Mouse (Mus musculus) midbrain, embryonic 15.5 days (tissue): Measurements from ENCODE around the gene Nos2. TPM values are rescaled to one million over a fixed set of nuclear protein-coding genes. Genes with fewer than 3 reads are reported as not detected.
"Not testable (repeated sequence)": the region's sequence is repeated elsewhere in the genome, so short reads cannot be mapped to it uniquely, and the experiment has no call there.

Experiments
- ATAC-seq: fragments of 200-750 bp; cut with Nextera tagmentation; replicated peaks from 2 replicates; pipeline ENCODE4 v1.8.0; 2017; ENCODE audit warnings: moderate TSS enrichment
- H3K27ac ChIP-seq: fragments of 300-500 bp; sonication (generic); 2 replicates; pipeline ENCODE4 v1.5.1; 2015; ENCODE audit warnings: mild to moderate bottlenecking, inconsistent platforms
- H3K27me3 ChIP-seq: fragments of 300-500 bp; sonication (generic); replicated peaks from 2 replicates; pipeline ENCODE4 v1.6.1; 2015; ENCODE audit warnings: inconsistent platforms
- H3K36me3 ChIP-seq: fragments of 300-500 bp; sonication (generic); replicated peaks from 2 replicates; pipeline ENCODE4 v1.6.1; 2015; ENCODE audit warnings: inconsistent platforms
- H3K4me1 ChIP-seq: fragments of 300-500 bp; sonication (generic); 2 replicates; pipeline ENCODE4 v1.6.1; 2015; ENCODE audit warnings: inconsistent platforms
- H3K4me2 ChIP-seq: fragments of 300-500 bp; sonication (generic); 2 replicates; pipeline ENCODE4 v1.6.1; 2015; ENCODE audit warnings: inconsistent platforms, mild to moderate bottlenecking, moderate library complexity
- H3K4me3 ChIP-seq: fragments of 300-500 bp; sonication (generic); 2 replicates; pipeline ENCODE4 v1.5.1; 2015; ENCODE audit warnings: mild to moderate bottlenecking, inconsistent platforms
- H3K9ac ChIP-seq: fragments of 300-500 bp; sonication (generic); 2 replicates; pipeline ENCODE4 v1.6.1; 2015; ENCODE audit warnings: mild to moderate bottlenecking, inconsistent platforms
- H3K9me3 ChIP-seq: fragments of 300-500 bp; sonication (generic); 2 replicates; pipeline ENCODE4 v1.6.1; 2016; ENCODE audit warnings: inconsistent platforms
- WGBS: fragments of 180-500 bp; shearing (Covaris S2); methylation state at CpG from one replicate; pipeline ENCODE4 v1.1.7; 2015; ENCODE audit warnings: mixed read lengths; 5-methylcytosine and 5-hydroxymethylcytosine counted together
- polyA plus RNA-seq: library from polyadenylated mRNA; unstranded; fragments of >200 nt; fragmentation: Nextera tagmentation; extraction: Ambion mirVana; gene quantifications from 2 replicates; pipeline ENCODE4 v1.2.1, GENCODE M21; 2015

The Nos2 gene
- polyA plus RNA-seq, 1 experiment from 2014 or later, result 1.6 TPM

DNA sequence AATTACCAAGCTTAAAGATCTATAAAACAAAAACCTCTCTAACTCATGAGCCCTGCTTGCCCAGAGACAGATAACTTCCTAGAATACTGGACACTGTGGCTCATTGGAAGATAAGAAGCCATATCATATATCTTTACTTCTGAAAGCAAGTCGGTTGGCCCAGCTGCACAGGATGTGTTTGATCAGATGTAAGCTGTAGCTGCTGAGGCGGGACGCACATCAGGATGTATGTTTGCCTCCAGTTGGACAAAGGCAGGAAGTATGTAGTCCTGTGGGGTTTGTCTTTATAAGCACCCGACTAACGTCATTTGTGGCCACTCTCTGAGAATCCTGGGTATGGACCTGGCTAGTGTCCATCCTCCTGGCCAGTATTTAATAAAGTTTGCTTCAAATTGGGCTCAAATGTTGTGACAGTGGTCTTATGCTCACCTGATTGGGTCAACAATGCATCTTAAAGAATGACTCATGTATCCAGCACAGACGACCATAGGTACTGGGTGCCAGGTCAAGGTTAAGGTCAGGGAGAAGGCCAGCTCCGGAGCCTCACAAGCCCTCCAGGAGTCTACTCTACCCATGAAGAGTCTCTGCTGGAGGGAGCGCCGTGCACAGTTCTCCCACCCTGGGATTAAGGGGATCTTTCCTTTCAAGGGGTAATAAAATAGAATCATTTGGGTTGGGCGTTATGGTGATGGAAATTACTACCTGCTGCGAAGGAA is 82.6 kb downstream of the Nos2 start:
- Histone ChIP-seq H3K9me3 (no peaks in the 10 kb centered on the region), H3K27ac (no peak overlapping the region)
- ATAC-seq, result no peak

DNA sequence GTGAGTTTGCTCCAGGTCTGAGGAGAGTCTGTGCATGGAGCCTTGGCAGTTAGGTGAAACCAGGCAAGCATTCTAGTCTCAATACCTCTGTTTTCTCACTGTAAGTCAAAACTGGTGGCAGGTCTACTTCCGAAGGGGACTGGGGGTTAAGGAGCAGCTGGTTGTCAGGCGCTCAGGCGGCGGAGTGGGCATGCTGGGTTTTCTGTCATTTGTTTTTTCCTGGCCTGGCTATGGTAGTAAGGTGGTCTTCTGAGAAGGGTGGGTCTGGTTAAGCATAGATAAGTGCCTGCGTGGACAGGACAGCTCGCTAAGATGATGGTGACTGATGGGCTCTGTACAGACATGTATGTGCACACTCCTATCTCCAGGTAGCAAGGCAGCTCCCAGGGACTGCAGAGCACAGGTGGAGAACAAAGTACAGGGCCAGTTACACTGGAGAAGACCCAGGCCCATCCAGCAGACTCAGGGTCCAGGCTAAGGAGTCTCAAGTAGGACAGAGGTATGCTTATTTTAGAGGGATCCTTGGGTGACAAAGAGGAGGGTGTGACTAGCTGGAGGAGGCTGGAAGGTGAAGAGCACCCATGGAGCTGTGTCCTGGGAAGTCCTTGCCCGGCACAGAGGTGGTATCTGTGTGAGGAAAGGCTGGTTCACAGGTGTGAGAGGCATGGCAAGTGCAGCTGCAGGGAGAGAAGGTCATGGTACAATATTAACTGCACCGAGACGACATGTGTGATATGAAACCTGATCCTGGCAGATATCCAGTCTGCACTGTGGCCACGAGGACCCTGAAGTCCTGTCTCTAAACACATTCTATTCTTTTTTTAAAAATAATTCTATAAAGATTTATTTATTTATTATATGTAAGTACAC is 83.4 kb downstream of the Nos2 start:
- no peaks in the 10 kb centered on the region for H3K36me3 ChIP-seq
- WGBS, result 95% methylated on average over 10 of the region's 10 CpGs
- H3K4me1 ChIP-seq, result no peaks in the 10 kb centered on the region
- H3K9ac ChIP-seq, result no peak overlapping the region
- no peak overlapping the region for H3K4me2 ChIP-seq
- ATAC-seq, result no peak
- no peak overlapping the region for H3K4me3 ChIP-seq
- no peaks in the 10 kb centered on the region for H3K9me3 ChIP-seq
- no peaks in the 10 kb centered on the region for H3K27me3 ChIP-seq
- no peak overlapping the region for H3K27ac ChIP-seq

More for the DNA sequence above, 82.6 kb downstream of the Nos2 start:
- Histone ChIP-seq H3K4me3 (no peak overlapping the region), H3K9ac (no peak overlapping the region), H3K36me3 (no peaks in the 10 kb centered on the region), H3K4me2 (no peak overlapping the region), H3K27me3 (no peaks in the 10 kb centered on the region), H3K4me1 (no peaks in the 10 kb centered on the region)
- 81% methylated on average over 11 of the region's 11 CpGs for WGBS

DNA sequence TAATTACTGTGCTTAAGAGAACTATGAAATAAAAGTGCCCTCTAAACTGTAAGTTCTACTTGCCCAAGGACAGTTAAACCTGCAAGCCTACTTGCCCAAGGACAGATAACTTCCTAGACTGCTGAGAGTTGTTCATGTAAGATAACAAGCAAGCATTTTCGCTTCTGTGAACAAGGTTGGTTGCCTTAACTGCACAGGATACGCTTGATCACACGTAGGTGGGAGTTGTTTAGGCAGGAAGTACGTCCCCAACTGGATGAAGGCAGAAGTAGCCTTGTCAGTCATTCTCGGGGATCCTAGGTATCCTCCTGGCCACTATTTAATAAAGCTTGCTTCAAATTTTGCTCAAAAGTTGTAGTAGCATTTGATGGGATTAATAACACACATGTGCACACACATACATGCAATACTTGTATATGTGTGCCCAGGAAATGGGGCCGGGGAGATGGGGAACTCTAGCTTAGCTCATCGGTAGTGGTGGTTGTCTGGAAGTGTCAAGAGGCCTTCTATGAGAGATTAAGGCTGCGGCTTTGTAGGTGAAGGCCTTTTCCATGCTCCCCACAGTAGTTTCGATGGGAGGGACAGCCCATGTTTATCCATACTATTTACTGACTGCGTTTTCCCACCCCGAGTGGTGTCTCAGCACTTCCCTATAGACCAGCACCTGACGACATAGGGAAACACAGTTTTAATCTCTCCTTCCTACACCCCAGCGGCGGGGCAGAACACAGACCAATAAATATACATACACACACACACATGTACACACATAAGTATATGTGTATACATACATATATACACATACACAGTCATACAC is 85.2 kb downstream of the Nos2 start:
- H3K9ac ChIP-seq, result no peak overlapping the region
- 88% methylated on average over 14 of the region's 14 CpGs for WGBS
- no peak for ATAC-seq
- H3K9me3 ChIP-seq, result no peaks in the 10 kb centered on the region
- no peaks in the 10 kb centered on the region for H3K27me3 ChIP-seq
- H3K4me3 ChIP-seq, result no peak overlapping the region
- H3K4me1 ChIP-seq, result no peaks in the 10 kb centered on the region
- H3K36me3 ChIP-seq, result no peaks in the 10 kb centered on the region
- no peak overlapping the region for H3K4me2 ChIP-seq
- no peak overlapping the region for H3K27ac ChIP-seq

DNA sequence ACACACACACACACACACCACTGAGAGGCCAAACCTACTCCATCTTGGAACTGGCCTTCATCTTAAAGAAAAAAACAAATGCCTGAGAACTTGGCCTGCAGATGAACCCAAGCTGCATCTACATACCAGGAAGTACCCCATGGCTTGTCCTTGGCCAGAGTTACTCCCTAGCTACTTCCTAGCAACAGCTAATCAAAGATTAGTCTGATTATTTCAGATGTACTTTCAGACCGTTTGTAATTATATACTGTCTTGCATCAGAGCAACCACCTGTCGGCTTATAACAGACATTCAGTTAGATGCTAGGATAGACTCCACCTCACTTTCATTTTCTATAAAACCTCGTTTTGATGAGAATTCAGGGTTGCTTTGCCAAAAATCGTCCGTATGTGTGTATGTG is 85.8 kb downstream of the Nos2 start:
- no peak for ATAC-seq
- 71% methylated on average over 5 of the region's 5 CpGs for WGBS

DNA sequence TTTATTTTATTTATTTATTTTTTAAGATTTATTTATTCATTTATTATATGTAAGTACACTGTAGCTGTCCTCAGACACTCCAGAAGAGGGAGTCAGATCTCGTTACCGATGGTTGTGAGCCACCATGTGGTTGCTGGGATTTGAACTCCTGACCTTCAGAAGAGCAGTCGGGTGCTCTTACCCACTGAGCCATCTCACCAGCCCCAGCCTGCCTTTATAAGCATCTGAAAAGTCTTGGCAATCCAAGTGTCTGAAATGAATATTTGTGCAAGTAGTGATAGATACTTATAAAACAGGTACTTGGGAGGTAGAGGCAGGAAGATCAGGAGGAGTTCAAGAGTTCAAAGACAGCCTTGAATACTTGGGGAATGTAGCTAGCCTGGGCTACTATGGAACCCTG is 86.8 kb downstream of the Nos2 start:
- not testable (repeated sequence) for H3K4me1 ChIP-seq, H3K27ac ChIP-seq, H3K9me3 ChIP-seq, H3K4me3 ChIP-seq, H3K27me3 ChIP-seq, ATAC-seq, H3K9ac ChIP-seq, H3K36me3 ChIP-seq, H3K4me2 ChIP-seq
- 87% methylated on average over 3 of the region's 3 CpGs for WGBS

More for the DNA sequence above, 85.8 kb downstream of the Nos2 start:
- no peak overlapping the region for H3K9ac ChIP-seq
- no peak overlapping the region for H3K27ac ChIP-seq
- no peak overlapping the region for H3K4me3 ChIP-seq
- H3K36me3 ChIP-seq, result no peaks in the 10 kb centered on the region
- no peaks in the 10 kb centered on the region for H3K27me3 ChIP-seq
- H3K4me1 ChIP-seq, result no peaks in the 10 kb centered on the region
- H3K9me3 ChIP-seq, result no peaks in the 10 kb centered on the region
- H3K4me2 ChIP-seq, result no peak overlapping the region

DNA sequence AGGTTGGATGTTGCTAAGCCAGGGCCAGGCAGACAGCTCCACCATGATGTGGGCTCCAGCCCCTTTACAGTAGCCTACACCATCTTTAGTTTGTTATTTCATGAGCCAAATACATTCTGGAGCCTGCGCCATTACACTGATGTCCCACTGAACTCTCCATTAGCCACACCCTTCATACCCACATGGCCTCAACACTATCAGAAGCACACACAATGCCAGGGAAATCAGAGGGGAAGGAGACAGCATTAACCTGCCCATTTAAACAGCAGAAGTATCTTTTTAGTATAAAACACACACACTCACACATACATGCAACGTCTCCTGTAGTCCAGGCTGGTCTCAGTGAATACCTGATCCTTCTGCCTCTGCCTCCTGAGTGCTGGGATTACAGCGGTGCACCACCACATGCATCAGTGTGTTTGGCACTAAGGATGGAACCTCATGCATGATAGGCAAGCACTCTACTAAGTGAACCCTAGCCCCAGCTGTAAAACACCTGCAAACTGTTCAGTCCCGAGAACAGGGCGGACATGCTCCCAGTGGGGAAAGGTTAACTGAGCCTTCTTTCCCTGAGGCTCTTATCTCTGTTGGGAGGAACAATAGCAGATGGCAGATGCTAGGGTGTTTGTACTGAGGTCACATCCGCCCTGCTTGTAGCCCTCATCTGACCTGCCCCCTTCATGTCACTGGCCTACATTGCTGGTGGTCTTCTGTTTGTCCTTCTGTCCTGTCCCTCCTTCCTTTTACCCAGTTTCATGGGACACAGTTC is 87.6 kb downstream of the Nos2 start:
- ATAC-seq, result no peak
- WGBS, result 81% methylated on average over 6 of the region's 6 CpGs
- H3K27me3 ChIP-seq, result no peaks in the 10 kb centered on the region
- H3K36me3 ChIP-seq, result no peaks in the 10 kb centered on the region
- H3K4me2 ChIP-seq, result no peak overlapping the region
- H3K9me3 ChIP-seq, result no peaks in the 10 kb centered on the region
- H3K4me1 ChIP-seq, result no peaks in the 10 kb centered on the region
- no peak overlapping the region for H3K9ac ChIP-seq
- no peak overlapping the region for H3K27ac ChIP-seq
- no peak overlapping the region for H3K4me3 ChIP-seq

DNA sequence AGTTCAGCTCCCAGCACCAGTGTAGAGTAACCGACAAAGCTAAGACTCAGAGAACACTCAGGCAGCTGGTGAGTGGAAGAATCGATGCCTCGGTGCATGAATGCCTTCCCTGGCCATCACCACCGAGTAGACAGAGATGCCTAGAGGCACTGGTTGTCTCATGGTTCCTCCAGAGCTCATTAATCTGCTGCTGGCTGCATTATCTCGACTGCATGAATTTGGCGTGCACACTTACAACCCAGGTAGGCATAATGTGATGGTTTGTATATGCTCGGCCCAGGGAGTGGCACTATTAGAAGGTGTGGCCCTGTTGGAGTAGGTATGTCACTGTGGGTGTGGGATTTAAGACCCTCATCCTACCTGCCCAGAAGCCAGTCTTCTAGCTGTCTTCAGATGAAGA is 88.3 kb downstream of the Nos2 start:
- no peak overlapping the region for H3K4me2 ChIP-seq
- WGBS, result 86% methylated on average over 7 of the region's 7 CpGs

More for the DNA sequence above, 88.3 kb downstream of the Nos2 start:
- no peak for ATAC-seq
- Histone ChIP-seq H3K27ac (no peak overlapping the region), H3K36me3 (no peaks in the 10 kb centered on the region), H3K9me3 (no peaks in the 10 kb centered on the region), H3K4me3 (no peak overlapping the region), H3K9ac (no peak overlapping the region), H3K27me3 (no peaks in the 10 kb centered on the region), H3K4me1 (peaks cover 4% of the 10 kb centered on the region; the same call in 1 of the 2 replicates)

Other genes starting within 250 kb of the Nos2 start
- 25.3 and 26.7 TPM in 2 replicates for gene Nlk, start 223.4 kb upstream of the Nos2 start, polyA plus RNA-seq
- 27.7 and 29.9 TPM in 2 replicates for gene Ccnq, start 169.1 kb upstream of the Nos2 start, polyA plus RNA-seq
- gene Lyrm9, start 94.2 kb upstream of the Nos2 start, polyA plus RNA-seq, result 31.9 and 35.8 TPM in 2 replicates
- 8.5 and 11.8 TPM in 2 replicates for gene Lgals9, start 64.2 kb downstream of the Nos2 start, polyA plus RNA-seq
- gene Ksr1, start 225.6 kb downstream of the Nos2 start, polyA plus RNA-seq, result 5.1 and 6.1 TPM in 2 replicates